Mouse (Mus musculus) liver (tissue): ENCODE measurements around the gene Mcm9.
A peak's percentile ranks its signal among the peaks of the same experiment; 100 is the strongest.
"Not testable (repeated sequence)": the region's sequence is repeated elsewhere in the genome, so short reads cannot be mapped to it uniquely, and the experiment has no call there.

Source experiments
- DNase-seq: peaks from one replicate; pipeline ENCODE4 v3.0.0-alpha.2; 2020; ENCODE audit warnings: mixed read lengths

The Mcm9 gene

DNA sequence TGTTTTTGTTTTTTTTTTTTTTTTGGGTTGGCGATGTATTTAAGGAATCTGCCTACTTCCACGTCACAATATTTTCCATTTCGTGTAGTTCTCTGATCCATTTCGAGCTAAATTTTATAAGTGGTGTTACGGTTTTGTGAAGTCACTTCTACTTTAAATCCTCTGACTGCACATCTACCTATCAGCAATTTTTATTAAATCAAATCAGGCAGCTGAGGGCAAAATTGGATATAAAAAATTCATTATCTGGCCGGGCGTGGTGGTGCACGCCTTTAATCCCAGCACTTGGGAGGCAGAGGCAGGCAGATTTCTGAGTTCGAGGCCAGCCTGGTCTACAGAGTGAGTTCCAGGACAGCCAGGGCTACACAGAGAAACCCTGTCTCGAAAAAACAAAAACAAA, at the start of gene Mcm9:
Gene Mcm9, minus strand, starts transcription at position 101 of the 400 bp plus-strand sequence.
- DNase-seq = not testable (repeated sequence)

DNA sequence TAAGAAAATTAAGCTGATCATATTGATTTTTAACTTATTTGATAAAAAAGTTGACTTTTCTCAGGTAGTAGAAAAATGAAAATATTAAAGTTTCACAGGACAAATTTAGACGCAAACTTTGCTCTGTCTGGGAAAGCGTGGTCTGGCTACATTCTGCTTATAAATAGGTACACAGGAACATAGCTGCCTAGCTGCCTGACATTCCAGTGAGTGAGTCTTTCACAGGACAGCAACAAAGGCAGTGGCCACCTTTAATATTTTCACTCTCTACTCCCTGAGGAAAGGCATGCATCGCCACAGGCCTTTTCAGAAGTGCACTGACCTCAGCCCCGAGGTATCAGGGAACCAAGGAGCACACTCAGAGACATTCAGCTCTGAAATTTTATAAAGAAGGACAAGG, 31.5 kb upstream of the Mcm9 start:
- no peak for DNase-seq

DNA sequence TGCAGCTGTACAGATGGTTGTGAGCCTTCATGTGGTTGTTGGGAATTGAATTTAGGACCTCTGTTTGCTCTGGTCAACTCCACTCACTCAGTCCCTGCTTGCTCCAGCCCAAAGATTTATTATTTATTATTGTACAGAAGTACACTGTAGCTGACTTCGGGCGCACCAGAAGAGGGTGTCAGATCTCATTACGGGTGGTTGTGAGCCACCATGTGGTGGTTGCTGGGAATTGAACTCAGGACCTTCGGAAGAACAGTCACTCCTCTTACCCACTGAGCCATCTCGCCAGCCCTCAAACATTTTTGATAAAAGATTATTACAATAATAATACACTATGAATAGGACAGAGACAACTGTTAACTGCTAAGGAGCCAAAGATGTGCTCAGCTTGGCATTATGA, 24.0 kb upstream of the Mcm9 start:
- not testable (repeated sequence) for DNase-seq

DNA sequence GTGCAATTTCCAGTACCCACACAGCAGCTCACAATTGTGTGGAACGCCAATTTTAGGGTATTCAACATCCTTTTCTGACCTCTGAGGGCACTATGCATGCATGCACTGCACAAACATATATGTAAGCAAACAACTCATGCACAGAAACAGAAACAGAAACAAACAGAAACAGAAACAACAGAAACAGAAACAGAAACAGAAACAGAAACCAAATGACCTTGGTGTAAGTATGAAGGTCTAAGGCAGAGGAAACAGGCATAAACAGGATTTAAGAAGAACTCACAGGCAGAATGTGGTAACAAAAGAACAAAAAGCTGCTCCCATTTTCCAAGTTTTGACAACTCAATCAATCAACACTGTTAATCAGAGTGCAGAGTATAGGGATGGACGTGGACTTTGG, 20.4 kb upstream of the Mcm9 start:
- DNase-seq = no peak

DNA sequence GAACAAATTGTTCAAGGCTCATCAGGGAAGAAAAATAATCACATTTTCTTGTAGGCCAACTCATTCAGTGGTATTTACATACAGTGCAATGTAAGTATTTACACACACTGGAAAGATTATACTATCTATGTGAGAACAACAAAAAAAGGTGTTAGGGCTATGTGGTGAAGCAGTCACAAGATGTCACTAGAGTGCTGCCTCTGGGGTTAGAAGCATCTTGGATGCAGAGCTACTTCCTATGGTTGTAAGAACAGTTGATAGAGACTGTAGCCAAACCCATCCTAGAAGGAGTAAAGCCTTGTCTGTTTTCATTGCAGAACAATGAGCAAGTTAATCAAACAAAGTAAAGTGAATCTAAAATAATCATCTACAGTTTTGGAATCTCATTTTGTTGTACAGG, 11.3 kb upstream of the Mcm9 start:
- DNase-seq = no peak

DNA sequence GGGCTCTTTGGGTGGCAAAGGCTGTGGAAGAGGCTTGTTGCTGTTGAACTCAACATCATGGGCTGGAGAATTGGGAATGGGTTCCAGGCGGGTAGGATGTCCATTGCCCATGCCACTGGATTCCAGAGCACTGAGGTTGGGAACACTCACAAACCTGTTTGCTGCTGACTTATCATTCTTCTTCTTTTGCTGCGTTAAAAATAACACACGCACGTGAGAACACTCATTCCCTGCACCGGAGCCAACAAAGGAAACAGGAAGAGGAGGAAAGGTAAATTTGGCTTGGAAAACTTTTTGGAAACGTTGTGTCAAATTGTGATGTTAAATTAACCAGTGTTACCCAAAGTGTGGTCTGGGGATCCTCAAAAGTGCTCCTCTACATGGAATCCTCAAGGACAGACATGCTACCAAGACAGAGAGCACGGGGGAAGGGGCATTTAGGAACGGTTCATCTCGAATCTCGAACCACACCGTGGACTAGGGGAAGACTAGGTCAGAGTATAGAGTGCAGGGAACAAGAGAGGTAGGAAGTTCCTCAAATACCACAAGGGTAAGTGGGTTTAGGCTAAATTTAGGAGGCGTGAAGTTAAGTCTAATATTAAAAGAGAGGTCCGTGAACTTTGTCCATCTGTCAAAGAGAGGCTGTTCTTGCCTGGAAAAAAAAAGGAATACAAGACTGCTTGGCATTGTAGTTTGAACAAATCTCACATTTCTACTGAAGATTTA, 5.2 kb upstream of the Mcm9 start:
- no peak for DNase-seq

DNA sequence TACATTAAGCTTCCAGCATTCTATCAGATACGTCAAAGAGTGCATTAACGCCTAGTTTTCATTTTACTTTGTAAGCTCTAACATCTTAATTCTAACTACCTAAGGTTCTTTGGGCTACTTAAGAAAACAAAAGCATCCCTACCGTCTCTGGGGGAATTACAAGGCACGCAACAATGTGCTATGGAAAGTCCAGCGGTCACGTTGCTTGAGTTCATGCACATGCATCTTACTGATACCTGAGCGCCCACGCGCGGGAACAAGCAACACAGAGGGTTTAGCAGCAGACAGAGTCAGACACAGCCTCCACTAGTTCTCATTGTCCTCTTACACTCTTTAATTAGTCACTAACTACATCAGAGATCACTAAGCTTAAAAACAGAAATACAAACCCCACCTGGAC, 3.9 kb upstream of the Mcm9 start:
- no peak for DNase-seq

DNA sequence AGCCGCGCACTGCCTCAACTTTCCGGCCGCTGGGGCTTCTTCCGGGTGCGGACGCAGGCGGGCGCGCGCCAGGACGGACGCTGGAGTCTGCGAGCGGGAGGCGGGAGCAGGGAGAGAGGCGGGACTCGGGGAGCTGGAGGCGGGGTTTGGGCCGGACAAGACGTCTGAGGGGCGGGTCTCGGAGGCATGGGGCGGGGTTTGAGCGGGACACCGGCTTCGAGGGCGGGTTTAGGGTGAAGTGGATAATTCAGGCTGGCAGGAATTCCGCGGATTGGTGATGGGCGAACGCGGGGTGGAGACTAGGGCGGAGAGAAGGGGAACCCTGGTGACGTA, 355 bp downstream of the Mcm9 start:
- peak; percentile 100 for DNase-seq

DNA sequence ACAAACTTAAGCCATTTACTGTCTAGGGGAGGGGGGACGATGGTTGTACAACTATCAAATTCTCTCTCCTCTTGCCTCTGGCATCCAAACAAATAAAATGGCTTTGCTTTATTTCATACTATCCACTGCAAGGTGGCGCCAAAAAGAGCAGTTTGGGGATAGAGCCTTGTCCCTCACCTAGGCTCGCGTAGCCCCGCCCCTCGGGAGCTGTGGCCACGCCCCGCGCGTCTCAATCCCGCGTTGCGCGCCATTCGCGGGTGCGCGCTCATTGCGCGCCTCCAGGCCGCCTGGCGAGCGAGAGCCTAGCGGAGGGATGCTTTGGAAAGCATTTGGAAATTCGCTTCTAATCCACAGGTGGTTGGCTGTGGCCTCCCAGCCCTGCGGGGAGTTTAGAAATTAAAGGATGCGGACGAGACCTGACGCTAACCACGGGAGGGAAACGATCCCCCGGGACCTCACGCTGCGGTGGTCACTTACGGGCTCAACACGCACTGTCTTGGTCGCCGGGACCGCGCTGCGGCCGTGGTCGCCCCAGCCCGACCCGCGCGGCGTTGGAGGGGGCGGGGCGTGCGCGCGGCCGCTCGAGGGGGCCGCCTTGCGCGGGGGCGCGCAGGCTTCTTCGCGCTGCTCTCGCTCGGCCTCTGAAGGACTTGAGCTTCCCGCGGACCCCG, 857 bp downstream of the Mcm9 start:
- DNase-seq = peak; percentile 96

DNA sequence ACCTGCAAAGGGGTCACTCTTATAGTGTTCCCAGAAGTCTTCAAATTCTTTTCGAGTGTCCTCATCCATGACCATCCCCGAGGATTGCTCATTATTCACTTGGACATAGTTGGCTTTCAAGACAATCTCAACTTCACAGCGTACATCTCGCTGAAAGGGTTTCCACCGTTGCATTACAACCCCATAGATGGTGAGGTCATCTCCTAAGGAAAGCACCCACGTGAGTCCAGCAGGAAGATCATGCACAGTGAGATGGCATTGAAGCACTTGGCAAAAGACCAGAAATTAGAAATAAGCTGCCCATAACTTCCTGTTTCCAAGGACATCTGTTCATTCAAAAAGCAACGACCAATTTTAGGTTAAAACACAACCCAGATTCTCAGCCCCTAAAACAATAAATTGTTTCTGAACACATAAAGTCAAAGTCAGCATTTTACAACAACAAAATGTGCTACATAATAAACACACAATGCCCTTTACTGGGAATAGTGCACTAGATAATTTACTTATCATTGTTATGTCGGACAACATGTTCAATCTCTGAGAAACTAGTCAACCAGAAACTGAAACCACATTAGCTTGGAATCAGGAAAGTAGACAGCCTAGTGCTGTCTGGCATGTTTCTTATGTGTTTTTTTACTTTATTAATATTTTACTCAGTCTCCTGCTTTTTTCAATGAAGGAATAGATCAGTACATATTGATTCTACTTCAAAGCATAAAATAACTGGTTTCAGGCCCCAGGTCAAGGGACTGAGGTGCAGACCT, 14.2 kb downstream of the Mcm9 start:
- DNase-seq = no peak

DNA sequence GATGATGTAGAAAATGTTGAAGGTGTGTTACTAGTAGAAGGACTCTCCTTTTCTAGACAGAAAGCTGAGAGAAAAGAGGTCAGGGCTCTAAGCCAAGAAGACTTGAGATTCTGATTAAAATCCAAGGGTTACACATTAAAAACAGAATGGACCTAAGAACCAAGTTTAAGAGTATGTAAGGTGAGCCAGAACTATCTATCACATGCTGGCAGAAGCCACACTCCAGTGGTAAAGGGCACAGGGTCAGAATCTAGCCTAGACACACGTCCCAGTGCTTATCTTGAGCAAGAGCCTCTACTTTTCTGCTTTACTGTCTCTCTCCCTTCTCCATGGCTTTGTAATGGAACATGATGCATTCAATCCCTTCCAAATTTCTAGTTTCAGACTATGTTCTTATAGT, 16.3 kb downstream of the Mcm9 start:
- no peak for DNase-seq

DNA sequence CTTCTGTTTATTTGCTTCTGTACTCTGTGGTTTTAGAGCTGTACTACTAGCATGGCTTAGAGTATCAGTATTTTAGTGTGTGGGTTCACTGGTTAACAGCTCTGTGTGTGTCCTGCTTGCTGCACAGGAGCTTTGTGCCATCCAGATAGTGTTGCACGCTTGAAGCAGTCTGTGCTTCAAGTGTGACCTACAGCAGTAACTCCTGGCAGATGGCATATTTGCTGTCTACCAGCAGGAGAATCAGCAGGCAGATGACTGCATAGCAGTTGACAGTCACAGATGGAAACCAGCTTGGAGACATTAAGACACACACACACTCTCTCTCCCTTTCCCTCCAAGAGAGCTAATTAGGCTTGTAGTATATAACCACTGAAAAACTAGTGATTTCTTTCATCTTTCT, 18.1 kb downstream of the Mcm9 start:
- no peak for DNase-seq

DNA sequence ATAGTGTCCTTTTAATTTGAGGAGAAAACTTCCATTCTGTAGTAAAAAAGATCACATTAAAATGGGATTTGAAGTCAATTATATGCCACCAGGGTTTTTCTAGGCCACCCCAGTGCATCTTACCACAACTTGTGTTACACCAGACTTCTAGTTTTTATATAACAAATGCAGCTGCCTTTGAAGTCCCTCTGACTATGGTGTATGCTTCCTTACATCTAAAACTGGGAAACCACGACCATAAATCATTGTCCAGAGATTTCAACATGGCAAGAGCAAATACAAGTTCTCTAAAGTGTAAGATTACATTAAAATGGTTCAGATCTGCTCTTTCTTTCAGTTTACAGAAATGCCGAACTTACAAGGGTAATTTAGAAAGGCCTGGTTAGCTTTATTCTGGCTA, 22.0 kb downstream of the Mcm9 start:
- DNase-seq = no peak

DNA sequence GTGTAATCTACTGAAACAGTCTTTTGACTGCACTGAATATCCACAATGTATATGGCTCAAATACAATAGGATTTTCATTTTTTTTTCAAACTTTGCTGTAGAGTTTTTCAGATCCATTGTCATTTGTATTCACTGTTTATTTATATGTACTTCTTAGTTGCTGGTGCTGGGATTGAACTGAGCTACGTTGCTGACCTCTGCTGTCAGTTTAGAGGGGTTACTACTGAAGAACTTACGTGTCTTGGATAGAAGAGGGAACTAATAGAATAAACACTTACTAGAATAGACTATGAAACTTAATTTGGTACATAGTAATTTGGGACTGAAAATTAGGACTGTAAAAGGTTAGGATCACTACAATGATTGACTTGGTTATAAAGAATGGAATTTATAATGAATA, 24.9 kb downstream of the Mcm9 start:
- DNase-seq = no peak

DNA sequence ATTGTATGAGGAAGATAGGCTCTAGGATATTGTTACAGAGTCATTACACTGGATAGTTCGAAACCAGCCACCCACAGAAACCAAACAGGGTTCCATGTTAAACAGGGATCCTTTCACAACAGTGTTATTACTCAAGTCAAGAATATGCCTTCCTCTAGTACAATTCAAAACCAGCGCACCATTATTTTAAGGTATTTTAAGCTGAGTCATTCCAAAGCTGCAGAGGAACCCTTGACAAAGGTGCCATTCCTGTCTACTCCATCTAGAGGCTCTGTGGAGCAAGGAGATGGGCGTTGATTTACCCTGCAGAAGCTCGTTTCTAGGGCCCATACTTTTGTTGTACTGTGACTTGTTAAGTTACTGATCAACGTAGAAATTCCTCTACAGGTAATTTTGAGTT, 31.4 kb downstream of the Mcm9 start:
- DNase-seq = peak; percentile 48

DNA sequence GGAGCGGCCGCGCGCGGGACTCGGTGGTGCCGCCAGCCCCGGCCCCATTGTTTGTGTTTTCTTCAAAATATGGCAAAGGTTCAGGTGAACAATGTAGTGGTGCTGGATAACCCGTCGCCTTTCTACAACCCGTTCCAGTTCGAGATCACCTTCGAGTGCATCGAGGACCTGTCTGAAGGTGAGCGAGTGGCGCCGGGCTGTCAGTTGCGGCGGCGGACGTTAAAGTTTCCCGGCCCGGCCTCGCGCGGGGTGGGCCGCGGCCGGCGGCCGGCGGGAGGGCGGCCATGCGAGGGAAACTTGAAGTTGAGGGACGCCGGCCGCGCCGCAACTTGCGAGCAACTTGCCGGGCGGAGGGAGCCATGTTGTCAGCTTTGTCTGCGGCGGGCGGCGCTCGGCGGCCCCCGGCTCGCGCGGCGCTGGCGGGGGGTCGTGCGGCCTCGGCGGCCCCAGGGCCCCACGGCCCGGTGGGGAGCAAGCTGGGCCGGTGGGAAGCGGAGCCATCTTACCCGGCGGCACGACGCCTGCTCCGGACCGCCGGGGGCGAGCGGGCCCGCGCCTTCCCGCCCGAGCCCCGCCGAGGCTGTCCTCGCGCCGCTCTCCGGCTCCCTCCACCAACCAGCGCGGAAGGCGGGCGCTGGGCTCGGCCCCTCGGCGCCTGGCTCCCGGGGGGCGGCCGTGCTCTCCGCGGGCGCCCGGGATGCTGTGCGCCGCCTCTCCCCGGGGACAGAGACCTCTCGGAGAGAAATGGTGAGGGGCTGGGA, 32.9 kb downstream of the Mcm9 start:
- peak; percentile 69 for DNase-seq

DNA sequence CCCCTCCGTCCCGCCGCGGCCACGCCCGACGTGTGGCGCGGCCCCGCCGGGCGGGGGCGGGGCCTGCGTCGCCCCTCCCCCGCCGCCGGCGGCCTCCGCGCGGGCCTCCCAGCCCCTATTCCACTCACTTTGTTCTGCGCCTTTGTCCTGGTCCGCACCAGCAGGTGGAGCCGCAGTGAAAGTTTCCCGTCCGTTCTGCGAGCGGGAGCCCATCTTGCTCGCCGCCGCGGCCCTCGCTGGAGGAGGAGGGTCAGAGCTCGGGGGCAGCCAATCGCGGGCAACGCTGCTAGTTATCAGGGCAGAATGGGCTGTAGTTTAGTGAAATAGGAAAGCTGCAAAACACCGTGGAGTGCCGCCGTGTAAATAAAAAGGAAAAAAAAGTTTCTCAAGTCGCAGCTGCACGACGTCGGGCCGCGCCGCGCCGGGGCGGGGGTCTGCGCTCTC, 33.5 kb downstream of the Mcm9 start, which contains the start of gene Asf1a:
Gene Asf1a, plus strand, starts transcription at position 81 of the 444 bp plus-strand sequence.
- DNase-seq = peak; percentile 97

DNA sequence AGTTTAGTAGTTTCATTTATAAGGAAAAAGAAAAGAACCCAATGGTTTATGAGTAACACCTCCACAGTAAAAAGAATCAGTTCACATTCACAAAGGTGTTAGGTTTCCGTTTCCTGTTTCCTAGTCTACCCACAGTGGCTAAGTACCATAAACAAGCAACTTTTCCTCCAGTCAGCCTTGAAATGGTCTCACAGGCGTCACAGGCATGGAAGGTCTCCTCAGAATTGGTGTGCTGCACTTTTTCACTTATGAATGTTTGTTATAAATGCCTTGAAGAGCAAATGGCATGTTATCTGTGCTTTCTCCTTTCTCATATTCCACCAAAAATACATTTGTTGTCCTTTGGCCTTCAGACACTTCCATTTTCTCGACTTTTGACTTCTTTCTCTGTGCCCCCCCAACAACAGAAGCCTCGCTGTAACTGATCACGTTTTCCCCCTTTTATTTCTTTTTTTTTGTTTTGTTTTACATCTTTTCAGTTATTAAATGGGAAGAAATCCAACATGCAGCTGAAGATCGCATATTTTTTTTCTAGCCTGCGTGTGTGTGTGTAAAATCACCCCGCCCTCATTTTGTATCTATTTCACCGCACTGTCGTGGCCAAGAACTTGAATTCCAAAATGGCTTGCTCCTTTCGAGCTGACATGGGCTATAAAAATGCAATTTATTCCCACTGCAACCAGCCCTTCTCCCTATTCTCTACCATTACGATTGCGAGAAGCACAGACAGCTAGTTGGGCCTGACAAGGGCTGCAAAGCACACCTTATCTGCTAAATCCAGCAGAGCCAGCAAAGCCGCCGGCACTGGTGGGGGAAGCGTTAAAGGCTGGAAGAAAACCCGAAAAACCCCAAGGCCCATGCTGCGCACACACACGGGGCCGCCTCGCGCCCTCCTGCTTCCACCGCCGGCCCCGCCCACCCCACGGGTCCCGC, 34.2 kb downstream of the Mcm9 start:
- DNase-seq = no peak

DNA sequence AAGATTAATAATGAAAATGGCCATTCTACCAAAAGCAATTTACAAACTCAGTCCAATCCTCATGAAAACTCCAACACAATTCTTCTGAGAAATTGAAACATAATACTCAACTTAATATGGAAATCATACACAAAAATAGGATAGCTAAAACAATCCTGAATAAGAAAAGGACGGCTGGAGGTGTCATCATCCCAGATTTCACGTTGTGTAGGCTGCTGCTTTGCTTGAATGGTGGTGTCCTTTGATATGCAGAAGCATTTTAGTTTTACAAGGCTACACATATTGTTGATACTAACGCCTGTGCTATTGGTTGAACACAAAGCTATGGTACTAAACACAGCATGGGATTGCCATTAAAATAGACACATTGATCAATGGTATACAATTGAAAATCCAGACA, 44.5 kb downstream of the Mcm9 start:
- no peak for DNase-seq

DNA sequence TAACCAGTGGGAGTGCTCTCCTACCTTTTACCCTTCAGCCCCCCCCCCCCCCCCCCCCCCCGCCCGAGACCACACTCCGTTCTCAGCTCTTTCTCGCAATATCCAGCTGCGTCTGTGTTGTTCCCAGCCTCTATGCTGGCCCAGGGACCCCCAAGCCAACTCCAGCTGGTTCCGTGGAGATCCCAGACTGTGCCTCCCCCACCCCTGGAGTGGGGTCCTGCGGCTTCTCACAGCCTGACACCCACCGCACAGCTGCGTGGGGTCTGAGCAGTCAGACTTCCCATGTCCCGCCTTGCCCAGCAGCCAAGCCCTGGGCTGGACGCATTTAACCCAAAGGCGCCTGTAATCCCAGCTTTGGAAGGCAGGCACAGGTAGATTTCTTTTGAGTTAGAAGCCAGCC, 49.2 kb downstream of the Mcm9 start:
- DNase-seq = peak; percentile 5

DNA sequence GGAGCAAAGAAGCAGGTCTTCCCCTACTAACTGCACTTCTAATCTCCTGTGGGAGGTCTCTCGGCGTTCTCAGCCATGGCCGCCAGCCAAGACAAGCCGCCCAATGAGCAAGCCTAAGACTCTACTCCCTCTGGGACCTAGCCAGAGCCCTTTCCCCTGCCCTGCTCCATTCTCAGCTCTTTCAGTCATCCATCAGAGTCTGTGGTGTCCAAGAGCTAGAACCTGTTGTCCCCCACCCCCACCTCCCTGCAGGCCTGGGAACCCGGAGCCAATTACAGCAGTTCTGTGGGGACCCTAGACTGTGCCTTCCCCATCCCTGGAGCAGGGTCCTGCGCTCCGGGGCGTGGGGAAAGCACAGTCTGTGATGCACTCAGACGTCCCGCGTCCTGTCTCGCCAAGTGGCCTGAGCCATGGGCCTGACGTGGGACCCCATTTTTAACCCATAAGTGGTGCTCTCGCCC, 49.6 kb downstream of the Mcm9 start:
- peak; percentile 38 for DNase-seq

DNA sequence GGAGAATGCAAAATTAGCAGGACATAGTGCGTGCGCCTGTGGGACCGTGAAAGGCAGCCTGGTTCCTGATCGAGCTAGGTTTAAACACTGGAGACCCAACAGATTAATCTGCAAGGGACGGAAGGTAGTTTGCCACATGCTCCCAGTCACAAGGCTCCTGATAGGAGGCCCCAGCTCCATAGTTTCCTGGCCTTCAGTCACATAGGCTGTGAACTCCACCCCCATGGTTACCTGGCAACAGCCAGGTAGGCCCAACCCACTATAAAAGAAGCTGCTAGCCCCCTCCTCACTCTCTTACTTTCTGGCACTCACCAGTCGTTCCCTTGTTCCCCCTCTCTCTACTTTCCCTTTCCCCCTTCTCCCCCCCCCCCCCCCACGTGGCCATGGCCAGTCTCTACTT, 50.1 kb downstream of the Mcm9 start:
- DNase-seq = peak; percentile 6
